Mouse (Mus musculus): ENCODE results near the gene Smim11. TPM values are rescaled to one million over a fixed set of nuclear protein-coding genes. Genes with fewer than 3 reads are reported as not detected.

Gene Smim11
- polyA plus RNA-seq, 1 experiment from 2014 or later, result 62.3 TPM

- ATAC-seq, result no peak
- no peak overlapping the region for H3K27ac ChIP-seq (ENCODE audit: low read length)
- no peak overlapping the region for H3K4me2 ChIP-seq (ENCODE audit: low read length)
- H3K36me3 ChIP-seq (ENCODE audit: control insufficient read depth, insufficient read depth, low read length), result no peaks in the 10 kb centered on the region
- H3K27me3 ChIP-seq (ENCODE audit: control insufficient read depth, insufficient read depth, low read depth, low read length), result no peaks in the 10 kb centered on the region
- no peak overlapping the region for H3K9ac ChIP-seq (ENCODE audit: low read depth, low read length)
- 72% methylated on average over 2 of the region's 2 CpGs for WGBS
- H3K4me1 ChIP-seq (ENCODE audit: control insufficient read depth, insufficient read depth, low read length), result peaks cover 2% of the 10 kb centered on the region; the same call in 1 of the 2 replicates
- H3K9me3 ChIP-seq (replicated peaks; ENCODE audit: control insufficient read depth, low read length, poor library complexity, severe bottlenecking), result no peaks in the 10 kb centered on the region
- no peak overlapping the region for H3K4me3 ChIP-seq (ENCODE audit: low read depth, low read length)
Observed at GRCm38 (mm10) chr16:92353897-92354296, 52.8 kb downstream of the Smim11 start.

GRCm38 (mm10) chr16:92355366-92355765 is 54.3 kb downstream of the Smim11 start:
- H3K4me2 ChIP-seq (ENCODE audit: low read length), result no peak overlapping the region
- no peak overlapping the region for H3K4me3 ChIP-seq (ENCODE audit: low read depth, low read length)
- no peak for ATAC-seq
- H3K36me3 ChIP-seq (ENCODE audit: control insufficient read depth, insufficient read depth, low read length), result no peaks in the 10 kb centered on the region
- H3K27ac ChIP-seq (ENCODE audit: low read length), result no peak overlapping the region
- H3K4me1 ChIP-seq (ENCODE audit: control insufficient read depth, insufficient read depth, low read length), result peaks cover 2% of the 10 kb centered on the region; the same call in 1 of the 2 replicates
- no peak overlapping the region for H3K9ac ChIP-seq (ENCODE audit: low read depth, low read length)
- H3K9me3 ChIP-seq (replicated peaks; ENCODE audit: control insufficient read depth, low read length, poor library complexity, severe bottlenecking), result no peaks in the 10 kb centered on the region
- H3K27me3 ChIP-seq (ENCODE audit: control insufficient read depth, insufficient read depth, low read depth, low read length), result no peaks in the 10 kb centered on the region
- 85% methylated on average over 5 of the region's 5 CpGs for WGBS

GRCm38 (mm10) chr16:92355982-92356381 is 54.9 kb downstream of the Smim11 start:
- Histone ChIP-seq H3K36me3 (ENCODE audit: control insufficient read depth, insufficient read depth, low read length) (no peaks in the 10 kb centered on the region), H3K9ac (ENCODE audit: low read depth, low read length) (no peak overlapping the region), H3K4me2 (ENCODE audit: low read length) (no peak overlapping the region), H3K4me3 (ENCODE audit: low read depth, low read length) (no peak overlapping the region), H3K9me3 (replicated peaks; ENCODE audit: control insufficient read depth, low read length, poor library complexity, severe bottlenecking) (no peaks in the 10 kb centered on the region), H3K27ac (ENCODE audit: low read length) (no peak overlapping the region), H3K27me3 (ENCODE audit: control insufficient read depth, insufficient read depth, low read depth, low read length) (no peaks in the 10 kb centered on the region), H3K4me1 (ENCODE audit: control insufficient read depth, insufficient read depth, low read length) (peaks cover 2% of the 10 kb centered on the region; the same call in 1 of the 2 replicates)
- ATAC-seq, result no peak
- 76% methylated on average over 11 of the region's 11 CpGs for WGBS

GRCm38 (mm10) chr16:92357023-92357422 is 55.9 kb downstream of the Smim11 start:
- H3K4me3 ChIP-seq (ENCODE audit: low read depth, low read length), result no peak overlapping the region
- no peaks in the 10 kb centered on the region for H3K36me3 ChIP-seq (ENCODE audit: control insufficient read depth, insufficient read depth, low read length)
- no peak overlapping the region for H3K27ac ChIP-seq (ENCODE audit: low read length)
- H3K9ac ChIP-seq (ENCODE audit: low read depth, low read length), result no peak overlapping the region
- WGBS, result 60% methylated on average over 9 of the region's 9 CpGs
- no peak overlapping the region for H3K4me2 ChIP-seq (ENCODE audit: low read length)
- no peak for ATAC-seq
- H3K27me3 ChIP-seq (ENCODE audit: control insufficient read depth, insufficient read depth, low read depth, low read length), result no peaks in the 10 kb centered on the region
- H3K9me3 ChIP-seq (replicated peaks; ENCODE audit: control insufficient read depth, low read length, poor library complexity, severe bottlenecking), result no peaks in the 10 kb centered on the region
- peaks cover 2% of the 10 kb centered on the region; the same call in 1 of the 2 replicates for H3K4me1 ChIP-seq (ENCODE audit: control insufficient read depth, insufficient read depth, low read length)

GRCm38 (mm10) chr16:92357566-92357965 is 56.5 kb downstream of the Smim11 start:
- Histone ChIP-seq H3K9me3 (replicated peaks; ENCODE audit: control insufficient read depth, low read length, poor library complexity, severe bottlenecking) (no peaks in the 10 kb centered on the region), H3K4me2 (ENCODE audit: low read length) (no peak overlapping the region), H3K27ac (ENCODE audit: low read length) (no peak overlapping the region), H3K9ac (ENCODE audit: low read depth, low read length) (no peak overlapping the region), H3K4me3 (ENCODE audit: low read depth, low read length) (no peak overlapping the region), H3K36me3 (ENCODE audit: control insufficient read depth, insufficient read depth, low read length) (no peaks in the 10 kb centered on the region), H3K27me3 (ENCODE audit: control insufficient read depth, insufficient read depth, low read depth, low read length) (no peaks in the 10 kb centered on the region), H3K4me1 (ENCODE audit: control insufficient read depth, insufficient read depth, low read length) (peaks cover 2% of the 10 kb centered on the region; the same call in 1 of the 2 replicates)
- no peak for ATAC-seq
- WGBS, result 21% methylated on average over 10 of the region's 10 CpGs

GRCm38 (mm10) chr16:92358734-92359133 is 57.6 kb downstream of the Smim11 start:
- 20% methylated on average over 9 of the region's 9 CpGs for WGBS
- no peak for ATAC-seq

GRCm38 (mm10) chr16:92359229-92359628 is 58.1 kb downstream of the Smim11 start, which contains the start of gene Kcne1:
Kcne1 (minus strand) TSS chr16:92359468.
- no peak within 1 kb of the TSS for H3K4me3 ChIP-seq (ENCODE audit: low read depth, low read length)
- H3K27ac ChIP-seq (ENCODE audit: low read length), result no peak within 1 kb of the TSS
- no peaks in the 10 kb centered on the region for H3K36me3 ChIP-seq (ENCODE audit: control insufficient read depth, insufficient read depth, low read length)
- peaks cover 2% of the 10 kb centered on the region; the same call in 1 of the 2 replicates for H3K4me1 ChIP-seq (ENCODE audit: control insufficient read depth, insufficient read depth, low read length)
- H3K4me2 ChIP-seq (ENCODE audit: low read length), result no peak within 1 kb of the TSS
- no peak within 1 kb of the TSS for H3K9ac ChIP-seq (ENCODE audit: low read depth, low read length)
- 66% methylated on average over 9 of the region's 9 CpGs for WGBS
- no peaks in the 10 kb centered on the region for H3K27me3 ChIP-seq (ENCODE audit: control insufficient read depth, insufficient read depth, low read depth, low read length)
- ATAC-seq, result no peak
- H3K9me3 ChIP-seq (replicated peaks; ENCODE audit: control insufficient read depth, low read length, poor library complexity, severe bottlenecking), result no peaks in the 10 kb centered on the region

More at GRCm38 (mm10) chr16:92358734-92359133, 57.6 kb downstream of the Smim11 start:
- H3K27me3 ChIP-seq (ENCODE audit: control insufficient read depth, insufficient read depth, low read depth, low read length), result no peaks in the 10 kb centered on the region
- no peaks in the 10 kb centered on the region for H3K9me3 ChIP-seq (replicated peaks; ENCODE audit: control insufficient read depth, low read length, poor library complexity, severe bottlenecking)
- peaks cover 2% of the 10 kb centered on the region; the same call in 1 of the 2 replicates for H3K4me1 ChIP-seq (ENCODE audit: control insufficient read depth, insufficient read depth, low read length)
- no peak overlapping the region for H3K4me2 ChIP-seq (ENCODE audit: low read length)
- no peak overlapping the region for H3K27ac ChIP-seq (ENCODE audit: low read length)
- H3K9ac ChIP-seq (ENCODE audit: low read depth, low read length), result no peak overlapping the region
- no peaks in the 10 kb centered on the region for H3K36me3 ChIP-seq (ENCODE audit: control insufficient read depth, insufficient read depth, low read length)
- H3K4me3 ChIP-seq (ENCODE audit: low read depth, low read length), result no peak overlapping the region

- H3K9ac ChIP-seq (ENCODE audit: low read depth, low read length), result no peak overlapping the region
- no peak overlapping the region for H3K4me3 ChIP-seq (ENCODE audit: low read depth, low read length)
- no peaks in the 10 kb centered on the region for H3K27me3 ChIP-seq (ENCODE audit: control insufficient read depth, insufficient read depth, low read depth, low read length)
- H3K4me2 ChIP-seq (ENCODE audit: low read length), result no peak overlapping the region
- no peaks in the 10 kb centered on the region for H3K9me3 ChIP-seq (replicated peaks; ENCODE audit: control insufficient read depth, low read length, poor library complexity, severe bottlenecking)
- H3K36me3 ChIP-seq (ENCODE audit: control insufficient read depth, insufficient read depth, low read length), result no peaks in the 10 kb centered on the region
- H3K4me1 ChIP-seq (ENCODE audit: control insufficient read depth, insufficient read depth, low read length), result peaks cover 2% of the 10 kb centered on the region; the same call in 1 of the 2 replicates
- no peak overlapping the region for H3K27ac ChIP-seq (ENCODE audit: low read length)
- 81% methylated on average over 7 of the region's 7 CpGs for WGBS
- ATAC-seq, result no peak
Observed at GRCm38 (mm10) chr16:92360711-92361110, 59.6 kb downstream of the Smim11 start.

Data from midbrain, embryonic 16.5 days (tissue).